Mouse (Mus musculus) natural killer cell, adult 2 months (primary cell): Measurements from ENCODE around the gene Ttc21b.

Source experiments
- DNase-seq, 2 experiments: peaks; one replicate each; pipeline ENCODE4 v3.0.0; 2022; ENCODE audit warnings: low spot score in 2 of 2

Gene Ttc21b

GRCm38 (mm10) chr2:66171643-66172042 is 84.8 kb downstream of the Ttc21b start:
- DNase-seq: no peak

DNA sequence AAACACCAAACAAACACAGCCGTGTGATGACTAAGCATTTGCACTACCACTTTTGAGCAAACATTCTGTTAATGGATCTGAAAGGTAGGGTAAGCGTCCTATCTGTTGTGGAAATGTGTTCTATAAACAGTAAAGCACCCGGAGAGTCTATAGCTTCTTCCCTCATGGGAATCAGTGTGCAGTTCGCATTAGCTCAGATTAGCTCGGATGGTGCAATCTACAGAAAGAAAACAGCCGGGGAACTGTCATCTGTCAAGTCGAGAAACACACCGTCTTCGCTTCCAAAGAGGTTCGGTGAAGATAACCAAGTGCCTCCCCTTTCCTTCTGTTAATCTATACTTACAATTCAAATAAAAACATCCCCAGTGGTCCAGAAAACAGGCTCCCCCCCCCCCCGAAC is 85.7 kb downstream of the Ttc21b start:
- DNase-seq: no peak

DNA sequence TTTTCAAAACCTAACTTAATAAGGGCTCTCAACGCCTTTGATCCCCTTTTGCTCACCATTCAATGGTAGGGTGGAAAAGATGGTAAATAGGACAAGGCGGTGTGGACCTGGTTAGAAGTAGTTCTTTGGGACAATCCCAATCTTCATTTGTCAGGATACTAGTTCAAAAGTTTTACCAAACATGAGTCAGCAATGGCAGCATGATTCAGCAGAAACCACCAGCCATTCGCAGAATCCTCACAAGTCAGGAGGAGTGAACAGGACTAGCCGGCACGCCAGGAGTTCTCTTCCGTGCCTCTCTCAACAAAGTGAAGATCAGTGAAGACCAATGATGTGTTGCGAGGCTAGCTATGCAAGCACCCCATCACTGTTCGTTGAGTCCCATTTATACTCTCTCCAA is 91.4 kb downstream of the Ttc21b start:
- no peak for DNase-seq

DNA sequence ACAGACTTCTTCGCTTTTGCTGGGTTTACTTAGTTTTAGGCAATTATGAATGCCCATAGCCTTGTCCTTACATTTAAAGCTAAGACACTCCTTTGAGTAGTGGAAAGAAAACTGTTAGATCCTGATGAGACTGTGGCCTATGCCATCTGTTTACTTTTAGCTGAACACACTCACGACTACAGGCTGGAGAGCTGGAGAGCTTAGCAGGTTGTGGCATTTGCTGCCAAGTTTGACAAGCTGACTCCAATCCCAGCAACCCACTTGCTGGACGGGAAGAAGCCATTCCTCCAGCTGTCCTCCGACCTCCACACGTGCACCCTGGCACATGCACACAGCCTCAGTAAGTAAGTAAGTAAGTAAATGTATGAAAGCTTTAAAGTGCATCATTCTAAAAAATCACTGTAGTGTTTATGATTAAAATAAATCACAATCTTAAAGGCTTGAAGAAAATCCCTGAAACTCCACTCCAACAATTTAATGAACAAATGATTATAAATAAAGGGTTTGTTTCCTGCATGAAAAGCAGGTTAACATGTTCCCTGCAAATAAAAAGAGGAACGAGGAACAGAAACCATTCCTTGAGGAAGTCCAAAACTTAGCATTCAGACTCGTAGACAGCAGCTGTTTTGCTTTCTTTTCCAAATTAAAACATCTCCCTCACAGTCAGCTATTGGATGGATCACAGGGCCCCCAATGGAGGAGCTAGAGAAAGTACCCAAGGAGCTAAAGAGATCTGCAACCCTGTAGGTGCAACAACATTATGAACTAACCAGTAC is 98.1 kb downstream of the Ttc21b start:
- DNase-seq: no peak

DNA sequence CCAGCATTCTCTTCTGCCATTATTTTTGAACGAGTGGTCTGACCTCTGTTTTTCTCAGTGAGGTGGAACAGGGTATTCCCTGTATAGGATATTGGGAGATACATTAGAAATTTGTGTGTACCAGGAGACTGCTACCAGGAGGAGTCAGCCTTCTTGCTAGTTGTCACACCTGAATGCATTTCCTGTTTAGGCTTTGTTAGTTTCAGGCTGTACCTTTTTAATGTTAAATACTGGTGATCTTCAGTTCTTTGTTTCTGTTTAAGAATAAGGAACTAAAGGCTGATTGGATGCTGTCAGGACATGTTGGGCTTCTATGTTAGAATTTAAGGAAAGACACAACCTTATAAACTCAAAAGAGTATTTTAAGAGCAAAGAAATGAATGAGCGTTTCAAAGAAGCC is 105.0 kb downstream of the Ttc21b start:
- no peak for DNase-seq

- no peak for DNase-seq
Observed at GRCm38 (mm10) chr2:66150531-66150930, 105.9 kb downstream of the Ttc21b start.

- no peak for DNase-seq
Observed at GRCm38 (mm10) chr2:66148654-66149230, 107.7 kb downstream of the Ttc21b start.

DNA sequence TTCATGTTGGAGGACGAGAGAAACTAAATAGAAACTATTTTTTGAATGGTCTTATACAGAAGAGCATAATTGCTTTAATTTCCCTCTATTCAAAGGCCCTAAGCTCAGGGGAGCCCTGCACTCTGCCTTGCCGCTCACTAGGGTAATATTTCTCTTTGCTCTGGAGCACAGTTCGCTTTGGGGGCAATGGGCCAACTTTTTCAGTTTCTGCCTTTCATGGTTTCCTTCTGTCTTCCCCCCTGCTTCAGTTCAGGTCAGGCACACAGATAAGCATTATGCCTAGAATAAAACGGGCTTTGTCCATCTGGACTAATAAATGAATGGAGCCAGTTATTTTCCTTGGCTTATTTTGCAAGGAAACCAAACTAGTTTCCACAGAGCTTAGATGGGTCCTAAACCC is 109.9 kb downstream of the Ttc21b start:
- DNase-seq: no peak

DNA sequence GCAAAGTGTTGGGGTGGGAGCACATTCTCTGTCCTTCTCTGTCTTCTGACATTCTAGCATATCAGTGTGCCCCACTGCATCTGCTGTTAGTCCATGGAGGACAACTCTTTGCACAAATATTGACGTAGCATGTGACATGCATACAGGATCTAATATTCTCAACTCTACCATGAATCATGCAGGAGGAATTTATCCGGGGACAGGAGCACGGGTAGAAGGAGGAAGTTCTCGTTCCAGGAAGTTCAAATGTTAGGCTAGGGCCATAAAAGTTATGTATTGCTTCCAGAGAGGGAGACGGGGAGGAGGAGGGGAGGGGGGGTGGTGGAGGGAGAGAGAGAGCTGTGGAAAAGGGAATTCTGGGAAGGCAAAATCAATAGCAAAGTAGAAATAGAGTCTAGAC is 111.6 kb downstream of the Ttc21b start:
- no peak for DNase-seq

DNA sequence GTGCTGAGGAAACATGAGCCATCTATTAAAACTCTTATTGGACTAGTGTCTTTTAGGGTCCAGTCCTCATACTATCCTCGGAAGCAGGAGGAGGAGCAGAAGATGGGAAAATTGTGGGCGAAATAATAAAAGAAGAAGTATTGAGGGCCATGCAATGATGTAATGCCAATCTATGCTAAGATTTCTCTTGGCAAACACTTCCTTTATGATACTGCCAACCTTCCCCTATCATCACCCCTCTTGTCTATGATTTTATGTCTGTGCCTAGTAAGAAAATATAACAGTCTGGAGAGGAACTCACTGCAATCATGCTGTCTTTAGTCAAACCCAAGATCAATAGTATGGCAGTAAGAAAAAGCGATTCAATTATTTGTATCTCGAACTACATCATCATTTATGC is 113.1 kb downstream of the Ttc21b start:
- no peak for DNase-seq

DNA sequence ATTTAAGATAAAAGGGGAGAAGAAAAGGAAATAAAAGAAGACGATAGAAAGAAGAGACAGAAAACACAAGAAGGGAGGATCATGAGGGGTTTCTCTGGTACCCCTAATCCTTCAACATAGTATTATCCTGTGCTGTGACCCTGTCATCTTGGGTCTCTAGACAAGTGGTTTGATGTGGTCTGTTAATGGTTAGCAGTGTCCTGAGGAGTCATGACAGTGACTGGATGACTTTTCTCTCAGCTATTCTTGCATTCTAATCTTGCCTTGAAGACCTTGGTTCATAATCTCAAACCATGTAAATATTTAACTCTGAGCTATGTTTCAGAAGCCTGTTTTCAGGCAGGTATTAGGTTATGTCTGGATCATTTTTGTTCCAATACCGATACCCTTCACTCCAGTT is 113.7 kb downstream of the Ttc21b start:
- no peak for DNase-seq

DNA sequence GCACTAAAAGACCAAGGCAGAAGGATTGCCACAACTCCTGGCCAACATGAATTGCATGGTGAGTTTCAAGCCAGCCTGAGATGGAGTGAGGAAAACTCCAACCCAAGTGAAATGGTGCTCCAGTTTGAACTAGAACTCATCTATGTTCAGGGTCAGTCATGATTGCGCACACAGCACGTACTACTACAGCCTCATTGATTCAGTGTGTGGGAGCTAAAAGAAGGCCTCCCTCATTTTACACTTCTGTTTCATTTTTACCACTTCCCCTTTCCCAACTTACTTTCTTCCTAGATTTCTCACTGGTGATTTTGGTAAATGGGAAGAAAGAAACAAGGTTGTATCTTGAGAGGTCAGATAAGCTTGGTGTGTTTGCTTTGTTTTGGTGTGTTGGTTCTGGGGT is 114.1 kb downstream of the Ttc21b start:
- DNase-seq: no peak

GRCm38 (mm10) chr2:66140246-66140645 is 116.2 kb downstream of the Ttc21b start:
- no peak for DNase-seq
